Mouse (Mus musculus): ENCODE data around the gene Pcbp2.
A peak's percentile ranks its signal among the peaks of the same experiment; 100 is the strongest.

DNA sequence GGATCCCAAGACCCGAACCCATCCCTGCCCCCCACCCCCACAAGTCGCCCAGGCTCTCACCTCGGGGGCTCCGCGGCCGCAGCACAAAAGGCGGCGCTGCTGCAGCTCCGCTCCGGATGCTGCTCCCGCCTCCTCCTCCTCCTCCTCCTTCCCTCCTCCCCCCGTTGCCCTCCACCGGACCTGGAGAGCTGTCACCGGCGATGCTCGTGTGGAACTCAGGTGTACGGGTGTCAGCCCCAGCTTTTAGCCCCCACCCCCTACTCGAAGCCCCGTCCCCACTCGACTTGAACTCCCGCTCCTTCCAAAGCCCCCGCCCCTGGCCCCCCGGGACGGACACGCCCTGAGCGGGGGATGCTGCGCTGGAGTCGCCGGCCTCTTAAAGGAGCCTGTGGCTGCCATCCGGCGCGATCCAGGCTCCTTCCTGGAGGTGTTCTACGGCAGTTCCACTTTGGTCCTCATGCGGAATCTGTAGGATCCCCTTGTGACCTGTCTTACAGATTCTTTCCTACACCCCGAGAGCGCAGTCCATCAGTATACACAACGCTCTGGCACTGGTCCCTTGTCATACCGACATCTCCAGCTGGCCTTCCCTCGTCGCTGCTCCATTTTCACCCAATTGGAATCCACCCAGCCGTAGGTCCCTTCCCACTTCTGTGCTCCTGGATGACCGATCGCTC, 46.5 kb downstream of the Pcbp2 start, which contains the start of gene Map3k12:
- peak; percentile 23; the same call in 1 of the 2 replicates for TF ChIP-seq CTCF (IDR thresholded peaks at IDR 0.05; ENCODE audit: low read depth)
- no peak for TF ChIP-seq EP300 (optimal IDR thresholded peaks at IDR 0.05)
